8 mouse cellular contexts compared by ENCODE assay signal in genomic region chr8:114439334-114440204, GRCm38 (mm10). TPM values are rescaled to one million over a fixed set of nuclear protein-coding genes. Genes with fewer than 3 reads are reported as not detected.
DNase-seq lines count a peak whose midpoint lies in the region; ATAC-seq lines count a peak whose summit lies in the region.

TSS of gene Wwox (plus strand) at chr8:114439655.

- H3K27ac ChIP-seq in heart, embryonic 10.5 days, result peak within 1 kb of the TSS; percentile 91
- peak within 1 kb of the TSS; percentile 94 for H3K27ac ChIP-seq in kidney, embryonic 15.5 days

- H3K4me3 ChIP-seq in heart, embryonic 10.5 days, result peak within 1 kb of the TSS; percentile 83
- peak within 1 kb of the TSS; percentile 86 for H3K4me3 ChIP-seq in kidney, embryonic 15.5 days (replicated peaks)

- H3K27me3 ChIP-seq in heart, embryonic 10.5 days (ENCODE audit: insufficient read depth, poor library complexity, severe bottlenecking), result no peaks in the 10 kb centered on the region
- no peaks in the 10 kb centered on the region for H3K27me3 ChIP-seq in kidney, embryonic 15.5 days

- peaks cover 10% of the 10 kb centered on the region for H3K4me1 ChIP-seq in heart, embryonic 10.5 days
- H3K4me1 ChIP-seq in kidney, embryonic 15.5 days, result peaks cover 14% of the 10 kb centered on the region

- H3K36me3 ChIP-seq in heart, embryonic 10.5 days, result no peaks in the 10 kb centered on the region
- H3K36me3 ChIP-seq in kidney, embryonic 15.5 days, result no peaks in the 10 kb centered on the region

- peak; percentile 92 for ATAC-seq in erythroblast, adult 5-6 weeks (replicated peaks; ENCODE audit: low FRiP score, poor library complexity, severe bottlenecking)
- peak; percentile 98 for ATAC-seq in kidney, embryonic 15.5 days (replicated peaks; ENCODE audit: low FRiP score)
- ATAC-seq in monocyte, adult 5-6 weeks (replicated peaks; ENCODE audit: insufficient number of reproducible peaks, low FRiP score, low TSS enrichment, poor library complexity, severe bottlenecking), result peak; percentile 95

- H3K9ac ChIP-seq in kidney, embryonic 15.5 days, result peak within 1 kb of the TSS; percentile 72

- no peaks in the 10 kb centered on the region for H3K9me3 ChIP-seq in heart, embryonic 10.5 days
- no peaks in the 10 kb centered on the region for H3K9me3 ChIP-seq in kidney, embryonic 15.5 days (replicated peaks)

- DNase-seq in B cell, adult 2 months, result peak; percentile 99
- peak; percentile 100 for DNase-seq in brain, adult 2 months (ENCODE audit: low read depth, low spot score)
- DNase-seq in heart, embryonic 10.5 days (ENCODE audit: low spot score), result peak; percentile 98
- peak; percentile 96 for DNase-seq in liver
- peak; percentile 98 to 100 for DNase-seq in spleen, postnatal 4 days (ENCODE audit: low spot score in 2 of 2)

- under 1% methylated on average over 54 of the region's 54 CpGs for whole genome bisulfite sequencing in heart, embryonic 10.5 days
- under 1% methylated on average over 53 of the region's 54 CpGs for WGBS in kidney, embryonic 15.5 days

- peak within 1 kb of the TSS; percentile 92 for H3K4me2 ChIP-seq in kidney, embryonic 15.5 days

RNA-seq across cellular contexts. Expression of gene Wwox, which starts in this region (rescaled TPM):
- 1.7 and 4.6 TPM in 2 replicates for total RNA-seq in erythroblast, adult 5-6 weeks (2015; ENCODE audit: low replicate concordance)
- total RNA-seq in erythroblast, adult 5-6 weeks (2017; ENCODE audit: low replicate concordance), result 2.1 and 4.3 TPM in 2 replicates
- polyA plus RNA-seq in heart, embryonic 10.5 days (2016; fragmentation: Nextera tagmentation; extraction: Ambion mirVana), result 9.8 and 10.3 TPM in 2 replicates
- 15.9 and 16.0 TPM in 2 replicates for polyA plus RNA-seq in kidney, embryonic 15.5 days (2015; fragmentation: Nextera tagmentation; extraction: Ambion mirVana)
- total RNA-seq in monocyte, adult 5-6 weeks (2017), result 4.3 to 12.3 TPM (median 8.2 TPM) in 3 replicates

Comparison
In these comparisons a context has a peak if more than half of its experiments do, and no peak if none do; other contexts are left out.
1. Peak in every context shown above with its lines: DNase-seq, ATAC-seq, H3K4me3 ChIP-seq and H3K27ac ChIP-seq.